Mouse (Mus musculus) layer of hippocampus, adult 6 months (tissue): ENCODE data around the gene Lyg1. TPM values are rescaled to one million over a fixed set of nuclear protein-coding genes. Genes with fewer than 3 reads are reported as not detected.

Source experiments
- long read RNA-seq, 2 experiments: library from polyadenylated mRNA; unstranded; transcript quantifications; one replicate each; pipeline ENCODE4 v2.0.0; 2019 to 2020
- polyA plus RNA-seq: library from polyadenylated mRNA; unstranded; fragments of <200 nt; fragmentation: Nextera tagmentation; gene quantifications from 2 replicates; pipeline ENCODE4 v1.2.3, GENCODE M21; 2021

Lyg1 gene
- polyA plus RNA-seq, result not detected in 2 replicates
- long read RNA-seq, experiment 1, result 0 reads
- long read RNA-seq, experiment 2, result 0 reads

DNA sequence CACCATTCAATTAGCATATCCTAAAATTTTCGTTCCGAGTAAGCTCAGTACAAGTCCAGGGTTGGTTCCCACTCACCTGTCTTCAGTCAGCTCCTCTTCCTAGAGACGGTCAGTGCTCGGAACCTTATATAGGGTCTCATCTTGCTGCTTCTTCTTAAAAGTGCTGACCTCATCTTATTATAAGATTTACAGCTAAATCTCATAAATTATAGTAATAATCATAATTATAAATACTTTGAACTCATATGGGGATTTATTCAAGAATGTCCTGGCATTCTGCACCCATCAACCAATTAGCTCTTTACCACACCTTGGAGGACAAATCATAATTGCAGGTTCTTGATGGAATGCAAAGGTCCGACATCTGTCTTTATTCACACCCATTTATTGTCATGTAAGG is at the start of gene Lyg1:
Gene Lyg1, minus strand, starts transcription at position 101 of the 400 bp plus-strand sequence.

DNA sequence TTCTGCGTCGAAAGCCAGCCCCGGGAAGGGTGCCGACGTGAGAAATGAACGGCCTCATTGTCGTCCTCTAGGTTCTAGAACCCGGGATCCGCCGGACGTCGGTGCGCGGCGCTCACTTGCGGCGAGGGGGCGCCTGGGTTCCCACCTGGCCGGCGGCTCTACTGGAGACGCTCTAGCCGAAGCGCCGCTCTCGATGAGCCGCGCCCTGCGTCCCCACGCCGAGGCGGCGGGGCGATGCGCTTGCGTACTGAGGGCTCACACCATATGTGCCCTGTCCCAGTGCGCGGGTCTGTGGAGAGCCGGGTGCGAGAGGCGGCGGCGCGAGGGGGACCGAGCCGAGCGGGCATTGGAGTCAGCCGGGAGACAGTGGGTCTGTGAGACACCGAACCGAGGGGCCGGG is 40.3 kb upstream of the Lyg1 start, which contains the start of the genes Txndc9 and Eif5b:
Gene Txndc9, minus strand, starts transcription at position 27 of the 400 bp plus-strand sequence.
Gene Eif5b, plus strand, starts transcription at position 144 of the 400 bp plus-strand sequence.

DNA sequence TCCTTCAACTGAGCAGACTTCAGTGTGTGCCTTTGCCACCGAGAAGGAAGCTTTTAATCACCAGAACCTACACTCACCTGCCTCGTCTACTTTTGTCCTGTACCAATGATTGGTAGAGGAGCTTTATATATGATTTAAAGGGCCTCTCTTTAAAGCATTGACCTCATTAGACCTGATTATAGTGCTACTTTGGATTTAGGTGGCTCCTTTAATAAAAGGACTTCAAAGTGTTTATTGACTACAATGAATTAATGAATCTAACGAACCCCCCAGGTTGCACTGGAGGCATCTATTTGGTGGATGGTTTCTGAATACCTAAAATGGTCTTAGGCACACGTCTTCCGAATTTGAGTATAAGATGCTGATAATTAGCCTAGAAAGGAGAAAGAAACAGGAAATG is 41.2 kb downstream of the Lyg1 start, which contains the start of gene Lyg2:
Gene Lyg2, minus strand, starts transcription at position 101 of the 400 bp plus-strand sequence.

Other genes with a start within 250 kb of the Lyg1 start
- 43.4 and 54.0 TPM in 2 replicates for gene 2010300C02Rik, start 237.7 kb downstream of the Lyg1 start, polyA plus RNA-seq
- 4.3 and 5.7 TPM in 2 replicates for gene Tsga10, start 91.3 kb downstream of the Lyg1 start, polyA plus RNA-seq
- gene Lipt1, start 86.0 kb downstream of the Lyg1 start, polyA plus RNA-seq, result 5.6 and 6.1 TPM in 2 replicates
- gene Mitd1, start 67.3 kb downstream of the Lyg1 start, polyA plus RNA-seq, result 8.1 and 10.9 TPM in 2 replicates
- gene Mrpl30, start 67.3 kb downstream of the Lyg1 start, polyA plus RNA-seq, result 293 and 313 TPM in 2 replicates
- gene Lyg2, start 41.3 kb downstream of the Lyg1 start, polyA plus RNA-seq, result 0.30 and 0.41 TPM in 2 replicates
- gene Txndc9, start 40.1 kb upstream of the Lyg1 start, polyA plus RNA-seq, result 75.3 and 88.8 TPM in 2 replicates
- 17.8 and 19.8 TPM in 2 replicates for gene Eif5b, start 40.3 kb upstream of the Lyg1 start, polyA plus RNA-seq
- gene Rev1, start 172.0 kb upstream of the Lyg1 start, polyA plus RNA-seq, result 6.4 and 6.6 TPM in 2 replicates